Mouse (Mus musculus) thymus, adult 18-20 months (tissue): ENCODE data around the gene Tmem120b.

Experiments
- DNase-seq, 2 experiments: peaks; one replicate each; pipeline ENCODE4 v3.0.0; 2022; ENCODE audit warnings: mixed read lengths in 2 of 2

The Tmem120b gene

DNA sequence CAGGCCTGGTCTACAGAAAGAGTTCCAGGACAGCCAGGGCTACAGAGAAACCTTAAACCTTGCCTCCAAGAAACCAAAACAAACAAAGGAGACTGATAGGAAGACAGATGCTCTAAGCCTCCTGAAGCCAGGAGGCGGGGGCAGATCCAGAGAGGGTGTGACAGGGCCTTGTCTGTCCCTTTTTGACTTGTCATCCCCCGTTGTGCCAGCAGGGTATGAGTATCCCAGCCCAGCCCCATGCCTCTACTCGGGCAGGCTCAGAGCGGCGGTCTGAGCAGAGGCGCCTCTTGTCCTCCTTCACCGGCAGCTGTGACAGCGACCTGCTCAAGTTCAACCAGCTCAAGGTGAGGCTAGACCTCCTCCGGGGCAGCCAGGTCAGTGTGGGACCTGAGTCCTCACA is 94.7 kb downstream of the Tmem120b start:
- DNase-seq, result no peak

DNA sequence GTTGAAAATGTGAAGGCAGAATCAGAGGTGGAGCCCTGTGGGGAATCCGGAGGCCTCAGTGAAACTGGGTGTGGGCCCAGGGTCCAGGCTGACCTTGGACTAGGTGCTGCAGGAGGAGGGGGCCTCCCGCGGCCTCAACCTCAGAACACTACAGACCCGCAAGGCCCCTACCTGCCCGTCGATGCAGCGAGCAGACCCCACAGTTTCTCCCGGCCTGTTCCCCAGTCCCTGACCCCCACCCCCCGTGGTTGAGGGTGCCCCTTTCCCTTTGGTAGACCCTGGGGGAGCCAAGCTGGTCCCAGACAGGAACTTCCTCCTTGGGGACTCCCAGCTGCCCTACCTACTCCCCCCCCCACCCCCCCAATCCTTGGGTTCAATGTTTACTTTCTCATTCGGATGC is 98.2 kb downstream of the Tmem120b start:
- DNase-seq, result no peak
